Mouse (Mus musculus) liver, embryonic 15.5 days (tissue): ENCODE measurements at regions not wholly inside any gene's neighbourhood (a gene's known extent, or its start where the extent isn't known, plus 50 kb on each side); places are given as distances from the start of the nearest gene placed in this dataset.

Experiments used
- ATAC-seq: fragments of 200-750 bp; cut with Nextera tagmentation; 2 replicates; pipeline ENCODE4 v1.8.0; 2017; ENCODE audit warnings: moderate number of reproducible peaks, mild to moderate bottlenecking, moderate library complexity; ENCODE audit not compliant: insufficient read depth
- H3K27ac ChIP-seq: fragments of 300-500 bp; sonication (generic); replicated peaks from 2 replicates; pipeline ENCODE4 v1.5.1; 2015; ENCODE audit warnings: mild to moderate bottlenecking, inconsistent platforms
- H3K27me3 ChIP-seq: fragments of 300-500 bp; sonication (generic); 2 replicates; pipeline ENCODE4 v1.6.1; 2015; ENCODE audit warnings: mild to moderate bottlenecking, inconsistent platforms
- H3K36me3 ChIP-seq: fragments of 300-500 bp; sonication (generic); replicated peaks from 2 replicates; pipeline ENCODE4 v1.6.1; 2015; ENCODE audit warnings: moderate library complexity, mild to moderate bottlenecking, inconsistent platforms
- H3K4me1 ChIP-seq: fragments of 300-500 bp; sonication (generic); replicated peaks from 2 replicates; pipeline ENCODE4 v1.6.1; 2015; ENCODE audit warnings: inconsistent platforms
- H3K4me2 ChIP-seq: fragments of 300-500 bp; sonication (generic); 2 replicates; pipeline ENCODE4 v1.6.1; 2015; ENCODE audit warnings: moderate library complexity, mild to moderate bottlenecking, inconsistent platforms
- H3K4me3 ChIP-seq: fragments of 300-500 bp; sonication (generic); replicated peaks from 2 replicates; pipeline ENCODE4 v1.5.1; 2015; ENCODE audit warnings: mild to moderate bottlenecking, inconsistent platforms
- H3K9ac ChIP-seq: fragments of 300-500 bp; sonication (generic); 2 replicates; pipeline ENCODE4 v1.6.1; 2015; ENCODE audit warnings: moderate library complexity, mild to moderate bottlenecking, inconsistent platforms
- H3K9me3 ChIP-seq: fragments of 300-500 bp; sonication (generic); replicated peaks from 2 replicates; pipeline ENCODE4 v1.6.1; 2016; ENCODE audit warnings: inconsistent platforms
- WGBS: fragments of 180-500 bp; shearing (Covaris S2); methylation state at CpG from one replicate; pipeline ENCODE4 v1.1.7; 2015; ENCODE audit warnings: mixed read lengths; ENCODE audit not compliant: insufficient replicate concordance; 5-methylcytosine and 5-hydroxymethylcytosine counted together

- peaks cover 22% of the 10 kb centered on the region; the same call in 1 of the 2 replicates for H3K4me1 ChIP-seq
- no peaks in the 10 kb centered on the region for H3K9me3 ChIP-seq
- 16% methylated on average over 8 of the region's 8 CpGs for WGBS
- no peak overlapping the region for H3K9ac ChIP-seq
- no peak overlapping the region for H3K4me2 ChIP-seq
- H3K27me3 ChIP-seq, result no peaks in the 10 kb centered on the region
- H3K27ac ChIP-seq, result no peak overlapping the region
- no peak overlapping the region for H3K4me3 ChIP-seq
- no peak for ATAC-seq
- no peaks in the 10 kb centered on the region for H3K36me3 ChIP-seq
Measured at GRCm38 (mm10) chr2:71663453-71663852, 82.0 kb upstream of the Itga6 start.

DNA sequence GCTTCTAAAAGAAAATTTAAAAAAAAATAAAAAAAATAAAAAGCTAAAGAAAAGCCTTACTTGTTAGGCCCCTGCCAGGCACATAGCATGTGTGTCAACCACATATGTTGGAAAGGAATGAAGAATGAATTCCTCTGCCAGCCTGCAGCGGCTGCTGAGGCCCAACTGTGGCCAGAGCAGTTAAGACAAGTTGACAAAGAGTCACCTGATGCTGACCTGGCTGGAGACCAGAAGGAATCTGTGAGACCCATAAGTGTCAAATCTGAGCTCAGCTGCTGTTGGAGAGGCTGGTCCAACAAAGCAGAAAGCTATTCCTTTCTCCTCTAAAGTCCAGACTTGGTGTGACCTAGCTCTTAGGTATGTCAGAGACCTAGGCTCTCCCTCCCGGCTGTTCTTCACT is 78.5 kb upstream of the Itga6 start:
- Histone ChIP-seq H3K4me3 (no peak overlapping the region), H3K27ac (no peak overlapping the region), H3K9me3 (no peaks in the 10 kb centered on the region), H3K27me3 (no peaks in the 10 kb centered on the region), H3K36me3 (no peaks in the 10 kb centered on the region), H3K9ac (no peak overlapping the region), H3K4me2 (no peak overlapping the region), H3K4me1 (peaks cover 17% of the 10 kb centered on the region; the same call in 1 of the 2 replicates)
- ATAC-seq, result no peak
- 65% methylated on average over 2 of the region's 2 CpGs for WGBS

DNA sequence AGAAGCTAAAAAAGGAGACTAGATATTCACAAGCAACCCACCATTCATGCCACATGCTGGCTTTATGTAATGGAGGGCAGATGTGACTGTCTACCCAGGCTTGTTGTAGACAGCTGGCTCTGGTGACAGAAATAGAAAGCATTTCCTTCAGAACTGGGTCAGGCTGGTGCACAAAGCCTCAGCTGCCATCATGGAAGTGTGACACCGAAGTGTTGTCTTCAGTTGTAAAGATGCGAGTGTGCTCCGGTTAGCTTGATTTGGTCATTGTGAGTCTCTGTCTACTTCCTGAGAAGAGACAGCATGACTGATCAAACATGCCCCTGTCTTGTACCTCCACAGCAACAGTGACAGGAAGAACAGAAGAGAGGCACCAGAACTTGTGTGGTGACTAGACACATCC is 77.7 kb upstream of the Itga6 start:
- no peak for ATAC-seq
- no peak overlapping the region for H3K4me3 ChIP-seq
- no peaks in the 10 kb centered on the region for H3K36me3 ChIP-seq
- 74% methylated on average over 3 of the region's 3 CpGs for WGBS
- H3K9me3 ChIP-seq, result no peaks in the 10 kb centered on the region
- no peak overlapping the region for H3K9ac ChIP-seq
- no peaks in the 10 kb centered on the region for H3K27me3 ChIP-seq
- no peak overlapping the region for H3K27ac ChIP-seq
- H3K4me1 ChIP-seq, result peaks cover 14% of the 10 kb centered on the region; the same call in 1 of the 2 replicates
- H3K4me2 ChIP-seq, result no peak overlapping the region

DNA sequence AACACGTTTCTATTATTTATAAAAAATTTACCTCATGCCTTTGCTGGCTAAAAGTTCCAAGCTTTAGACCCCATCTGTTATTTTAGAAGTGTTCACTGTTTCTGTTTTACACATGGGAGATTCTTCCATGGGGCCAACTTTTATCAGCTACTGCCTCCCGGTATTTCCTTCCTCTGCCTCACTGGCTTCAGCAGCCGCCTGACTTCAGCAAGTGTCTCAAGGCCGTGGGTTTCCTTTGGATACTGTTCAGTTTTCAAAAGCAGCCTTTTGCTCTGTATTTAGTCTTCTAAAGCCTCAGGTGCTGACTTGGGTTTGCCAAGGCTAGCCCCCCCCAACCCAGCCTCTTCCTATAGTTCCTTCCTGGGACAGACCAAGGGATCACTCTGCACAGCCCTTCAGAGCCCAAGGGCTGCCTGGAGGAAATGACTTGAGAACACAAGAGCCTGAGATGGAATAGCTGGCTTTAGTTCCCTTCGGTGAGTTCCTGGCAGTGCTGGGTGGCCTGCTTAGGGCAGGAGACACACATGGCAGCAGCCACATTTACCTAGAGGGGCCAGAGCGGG is 75.1 kb upstream of the Itga6 start:
- H3K9me3 ChIP-seq, result no peaks in the 10 kb centered on the region
- 30% methylated on average over 6 of the region's 6 CpGs for WGBS
- no peak overlapping the region for H3K4me2 ChIP-seq
- H3K27me3 ChIP-seq, result no peaks in the 10 kb centered on the region
- H3K4me1 ChIP-seq, result peaks cover 3% of the 10 kb centered on the region; the same call in 1 of the 2 replicates
- no peak overlapping the region for H3K4me3 ChIP-seq
- H3K9ac ChIP-seq, result no peak overlapping the region
- no peak for ATAC-seq
- H3K36me3 ChIP-seq, result no peaks in the 10 kb centered on the region
- peak overlapping the region; percentile 56 for H3K27ac ChIP-seq

- H3K36me3 ChIP-seq, result no peaks in the 10 kb centered on the region
- 0 out of 2 replicates have a peak, but pooled peaks have one; percentile 13 for ATAC-seq
- 12% methylated on average over 4 of the region's 4 CpGs for WGBS
- no peak overlapping the region for H3K4me3 ChIP-seq
- 0 out of 2 replicates have a peak, but pooled peaks cover 3% of the 10 kb centered on the region for H3K4me1 ChIP-seq
- no peaks in the 10 kb centered on the region for H3K9me3 ChIP-seq
- no peaks in the 10 kb centered on the region for H3K27me3 ChIP-seq
- H3K4me2 ChIP-seq, result no peak overlapping the region
- no peak overlapping the region; the same call in 1 of the 2 replicates for H3K27ac ChIP-seq
- H3K9ac ChIP-seq, result no peak overlapping the region
Measured at GRCm38 (mm10) chr2:71670882-71671281, 74.5 kb upstream of the Itga6 start.

GRCm38 (mm10) chr2:71673087-71673920 is 72.1 kb upstream of the Itga6 start:
- no peak overlapping the region for H3K27ac ChIP-seq
- ATAC-seq, result peak; percentile 69

DNA sequence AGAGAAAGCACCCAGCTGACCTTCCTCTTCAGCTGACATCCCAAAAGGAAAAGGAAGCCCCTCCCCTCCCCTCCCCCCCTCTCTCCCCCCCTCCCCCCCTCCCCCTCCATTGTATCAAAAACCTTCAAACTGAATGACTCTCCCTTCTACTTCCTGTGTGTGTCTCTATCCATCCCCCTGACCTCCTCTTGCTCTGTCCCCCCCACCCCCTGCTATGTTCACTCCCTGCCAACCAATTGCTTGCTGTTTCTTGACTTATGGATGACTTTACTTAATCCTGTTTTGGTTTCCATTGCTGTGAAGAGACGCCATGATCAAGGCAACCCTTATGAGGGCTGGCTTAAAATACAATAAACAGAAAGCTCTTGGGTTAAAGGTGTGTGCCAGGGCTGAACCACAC is 64.7 kb upstream of the Itga6 start:
- Histone ChIP-seq H3K4me2 (no peak overlapping the region), H3K4me1 (no peaks in the 10 kb centered on the region), H3K36me3 (no peaks in the 10 kb centered on the region), H3K27me3 (no peaks in the 10 kb centered on the region), H3K4me3 (no peak overlapping the region), H3K9me3 (no peaks in the 10 kb centered on the region), H3K27ac (no peak overlapping the region), H3K9ac (no peak overlapping the region)
- WGBS, result 30% methylated on average over 1 of the region's 1 CpGs
- ATAC-seq, result no peak

More at GRCm38 (mm10) chr2:71673087-71673920, 72.1 kb upstream of the Itga6 start:
- Histone ChIP-seq H3K9me3 (no peaks in the 10 kb centered on the region), H3K4me3 (no peak overlapping the region), H3K4me1 (0 out of 2 replicates have a peak, but pooled peaks cover 3% of the 10 kb centered on the region), H3K27me3 (no peaks in the 10 kb centered on the region), H3K4me2 (no peak overlapping the region), H3K36me3 (no peaks in the 10 kb centered on the region), H3K9ac (no peak overlapping the region)
- WGBS, result 67% methylated on average over 18 of the region's 18 CpGs

DNA sequence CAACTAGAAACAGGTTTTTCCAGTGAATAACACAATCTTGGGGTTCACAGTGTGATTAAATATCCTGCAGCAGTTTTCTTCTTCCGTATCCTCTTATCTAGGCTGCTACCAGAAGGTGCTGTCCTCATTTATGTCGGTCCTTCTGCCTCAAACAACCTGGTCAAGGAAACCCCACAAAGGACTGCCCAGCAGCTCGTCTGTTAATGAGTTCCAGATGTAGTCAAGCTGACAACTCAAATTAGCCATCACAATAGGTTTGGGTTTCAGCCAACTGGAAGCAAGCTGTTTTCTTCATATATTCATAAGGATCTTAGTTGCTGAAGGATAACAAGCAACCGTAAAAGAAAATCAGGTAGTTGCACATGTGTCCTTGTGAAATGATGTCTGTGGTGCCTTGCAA is 64.3 kb upstream of the Itga6 start:
- ATAC-seq, result no peak
- Histone ChIP-seq H3K9ac (no peak overlapping the region), H3K4me3 (no peak overlapping the region), H3K4me1 (no peaks in the 10 kb centered on the region), H3K27me3 (no peaks in the 10 kb centered on the region), H3K4me2 (no peak overlapping the region), H3K27ac (no peak overlapping the region), H3K9me3 (no peaks in the 10 kb centered on the region), H3K36me3 (no peaks in the 10 kb centered on the region)
- WGBS, result 54% methylated on average over 4 of the region's 4 CpGs

DNA sequence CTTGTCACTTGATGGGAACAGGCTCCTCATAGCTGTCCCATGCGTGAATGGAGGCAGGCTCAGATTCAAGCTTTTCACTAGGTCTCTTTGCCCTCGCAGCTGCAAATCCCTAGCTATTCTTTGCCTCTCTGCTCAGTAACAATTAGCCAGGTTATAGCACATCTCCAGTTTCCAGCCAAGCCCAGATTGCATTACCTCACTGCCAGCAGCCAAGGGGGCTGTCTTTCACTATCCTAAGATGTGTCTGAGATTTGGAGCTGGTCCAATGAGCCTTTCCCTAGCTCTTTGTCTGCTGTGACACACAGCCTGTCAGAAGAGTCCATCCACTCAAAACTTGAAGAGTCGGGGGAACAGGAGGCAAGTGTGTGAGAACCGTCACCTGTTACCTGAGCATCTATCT is 62.0 kb upstream of the Itga6 start:
- H3K27me3 ChIP-seq, result no peaks in the 10 kb centered on the region
- no peak for ATAC-seq
- H3K9me3 ChIP-seq, result no peaks in the 10 kb centered on the region
- 65% methylated on average over 4 of the region's 4 CpGs for WGBS
- H3K9ac ChIP-seq, result no peak overlapping the region
- no peaks in the 10 kb centered on the region for H3K36me3 ChIP-seq
- H3K4me3 ChIP-seq, result no peak overlapping the region
- no peak overlapping the region for H3K4me2 ChIP-seq
- H3K27ac ChIP-seq, result no peak overlapping the region
- H3K4me1 ChIP-seq, result no peaks in the 10 kb centered on the region

DNA sequence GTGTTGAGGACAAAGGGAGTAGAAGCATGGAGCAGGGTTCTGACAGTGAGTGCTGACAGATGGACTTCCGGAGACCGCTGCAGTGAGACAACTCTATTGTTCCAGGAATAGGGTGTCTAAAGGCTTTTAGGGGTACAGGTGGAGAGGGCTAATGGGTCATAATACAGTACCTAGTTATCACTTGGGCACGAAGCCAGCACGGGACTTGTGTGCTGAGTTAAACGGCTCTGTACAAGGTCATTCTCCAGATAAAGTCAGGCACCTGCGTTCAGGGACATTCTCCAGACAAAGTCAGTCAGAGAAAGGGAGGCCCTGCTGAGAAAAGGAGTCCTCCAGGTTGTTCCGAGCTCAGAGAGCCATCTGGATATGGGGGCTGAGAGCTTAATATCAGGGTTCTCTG is 60.2 kb upstream of the Itga6 start:
- Histone ChIP-seq H3K9me3 (no peaks in the 10 kb centered on the region), H3K9ac (no peak overlapping the region), H3K27ac (no peak overlapping the region), H3K4me1 (no peaks in the 10 kb centered on the region), H3K36me3 (no peaks in the 10 kb centered on the region), H3K4me3 (no peak overlapping the region), H3K27me3 (no peaks in the 10 kb centered on the region), H3K4me2 (no peak overlapping the region)
- whole genome bisulfite sequencing, result 59% methylated on average over 7 of the region's 7 CpGs
- ATAC-seq, result no peak

DNA sequence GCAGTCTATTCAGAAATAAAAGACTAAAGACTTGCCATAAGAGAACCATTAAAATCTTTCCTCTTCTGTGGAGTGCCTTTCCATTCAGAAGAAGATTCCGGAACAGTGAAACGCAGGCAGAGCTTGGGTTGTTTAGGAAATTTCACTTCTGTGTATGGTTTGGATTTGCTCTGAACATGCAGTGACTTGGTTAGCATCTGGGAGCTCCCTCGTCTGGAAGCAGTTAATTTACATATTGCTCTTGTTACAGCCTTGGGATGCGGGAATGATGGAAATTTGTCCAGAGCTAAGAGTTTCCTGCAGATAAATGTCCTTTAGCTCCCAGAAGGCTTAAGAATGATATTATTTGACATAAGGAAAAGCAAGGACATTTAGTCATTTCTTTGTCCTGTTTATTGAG is 56.4 kb upstream of the Itga6 start:
- no peak overlapping the region for H3K9ac ChIP-seq
- no peak overlapping the region for H3K4me3 ChIP-seq
- no peak overlapping the region for H3K27ac ChIP-seq
- no peaks in the 10 kb centered on the region for H3K27me3 ChIP-seq
- no peaks in the 10 kb centered on the region for H3K9me3 ChIP-seq
- H3K4me2 ChIP-seq, result no peak overlapping the region
- ATAC-seq, result no peak
- no peaks in the 10 kb centered on the region for H3K4me1 ChIP-seq
- H3K36me3 ChIP-seq, result no peaks in the 10 kb centered on the region
- 73% methylated on average over 4 of the region's 4 CpGs for WGBS
